Mouse (Mus musculus): ENCODE results near the gene Mgat5. TPM values are rescaled to one million over a fixed set of nuclear protein-coding genes. Genes with fewer than 3 reads are reported as not detected.

The Mgat5 gene
- polyA plus RNA-seq, 1 experiment from 2014 or later: 13.1 TPM

DNA sequence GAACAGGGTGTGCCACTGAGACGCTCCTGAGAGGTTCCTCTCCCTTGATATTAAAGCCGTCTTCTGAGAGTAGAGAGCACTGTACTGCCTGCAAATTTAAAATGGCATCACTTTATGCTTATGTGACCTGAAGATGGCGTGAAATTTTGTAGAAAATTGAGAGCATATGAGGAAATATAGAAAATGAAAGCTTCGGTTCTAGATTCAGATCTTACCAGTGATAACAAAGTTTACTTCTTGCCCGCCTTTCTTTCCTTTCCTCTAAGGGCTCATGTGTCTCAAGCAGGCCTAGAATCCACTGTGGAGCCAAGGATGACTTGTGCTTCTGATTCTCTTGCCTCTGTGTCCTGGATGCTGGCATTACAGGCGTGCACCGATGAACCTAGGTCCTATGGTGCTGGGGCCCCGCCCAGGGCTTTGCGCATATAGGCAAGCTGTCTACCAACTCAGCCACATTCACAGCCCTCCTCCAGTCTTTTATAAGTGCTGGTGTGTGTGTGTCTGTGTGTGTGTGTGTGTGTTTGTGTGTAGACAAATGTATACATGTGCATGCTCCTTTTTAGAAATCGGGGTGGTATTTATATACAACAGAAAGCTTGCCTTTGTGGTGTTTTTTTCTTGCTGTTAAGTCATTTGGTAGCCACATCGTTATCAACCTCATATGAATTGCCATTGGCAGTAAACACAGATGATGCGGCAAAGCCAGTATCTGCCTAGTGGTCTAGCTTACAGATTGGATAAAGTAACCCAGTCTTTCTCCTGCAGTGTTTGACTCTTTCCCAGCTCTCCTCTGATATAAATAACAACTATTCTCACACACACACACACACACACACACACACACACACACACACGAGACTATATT is 111.2 kb downstream of the Mgat5 start:
- no peak for ATAC-seq
- H3K9ac ChIP-seq (ENCODE audit: low read depth, low read length): no peak overlapping the region
- no peak overlapping the region for H3K27ac ChIP-seq (ENCODE audit: low read depth, low read length)
- no peak overlapping the region for H3K4me2 ChIP-seq (ENCODE audit: low read length)
- no peak overlapping the region for H3K4me3 ChIP-seq (ENCODE audit: low read length)
- no peaks in the 10 kb centered on the region for H3K27me3 ChIP-seq (replicated peaks; ENCODE audit: control insufficient read depth, insufficient read depth, low read length)
- WGBS: 85% methylated on average over 13 of the region's 13 CpGs
- H3K36me3 ChIP-seq (ENCODE audit: control insufficient read depth, insufficient read depth, low read length): no peaks in the 10 kb centered on the region
- H3K9me3 ChIP-seq (ENCODE audit: control insufficient read depth, low read length): no peaks in the 10 kb centered on the region
- H3K4me1 ChIP-seq (ENCODE audit: control insufficient read depth, insufficient read depth, low read depth, low read length): peaks cover 7% of the 10 kb centered on the region; the same call in 1 of the 2 replicates

DNA sequence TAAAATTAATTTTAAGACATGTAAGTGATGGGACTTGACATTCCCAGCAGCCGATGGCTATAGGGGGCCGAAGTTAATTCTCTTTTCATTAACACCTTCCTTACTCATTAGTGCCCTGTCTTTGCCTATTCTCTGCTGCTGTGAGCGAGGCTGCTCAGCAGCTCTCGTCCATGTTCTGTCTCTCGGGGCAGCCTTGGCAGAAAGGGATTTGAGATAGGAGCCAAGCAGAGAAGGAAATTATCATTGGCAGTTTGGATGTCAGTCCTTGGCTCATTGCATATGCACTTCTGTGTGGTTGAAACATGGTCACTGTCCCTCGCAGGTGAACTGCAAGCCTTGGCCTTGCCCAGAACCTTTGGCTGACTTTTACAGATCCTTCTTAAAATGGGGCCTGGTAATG is 111.8 kb downstream of the Mgat5 start:
- Histone ChIP-seq H3K4me1 (ENCODE audit: control insufficient read depth, insufficient read depth, low read depth, low read length) (peaks cover 7% of the 10 kb centered on the region; the same call in 1 of the 2 replicates), H3K9me3 (ENCODE audit: control insufficient read depth, low read length) (no peaks in the 10 kb centered on the region), H3K27me3 (replicated peaks; ENCODE audit: control insufficient read depth, insufficient read depth, low read length) (no peaks in the 10 kb centered on the region), H3K27ac (ENCODE audit: low read depth, low read length) (no peak overlapping the region), H3K9ac (ENCODE audit: low read depth, low read length) (no peak overlapping the region), H3K4me2 (ENCODE audit: low read length) (no peak overlapping the region), H3K36me3 (ENCODE audit: control insufficient read depth, insufficient read depth, low read length) (no peaks in the 10 kb centered on the region), H3K4me3 (ENCODE audit: low read length) (no peak overlapping the region)
- WGBS: 45% methylated on average over 6 of the region's 6 CpGs
- ATAC-seq: peak; percentile 37; the same call in 1 of the 2 replicates

DNA sequence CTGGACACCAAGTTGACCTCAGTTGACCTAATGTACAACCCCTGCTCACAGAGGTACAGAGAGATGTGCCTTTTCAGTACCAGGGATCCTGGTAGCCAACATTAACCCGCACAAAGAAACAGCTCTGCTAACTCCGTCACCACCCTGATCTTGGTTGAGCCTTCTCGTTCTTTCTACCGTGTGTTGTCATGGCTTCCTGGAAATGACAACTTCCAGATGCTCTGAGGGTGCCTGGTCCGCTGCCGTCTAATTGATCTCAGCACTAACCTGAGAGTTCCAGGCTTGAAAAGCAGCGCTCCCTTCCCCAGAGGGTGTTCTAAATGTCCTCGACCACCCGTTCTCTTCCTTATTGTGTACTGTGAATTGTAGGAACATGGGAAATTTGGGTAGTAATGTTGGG is 112.7 kb downstream of the Mgat5 start:
- WGBS: 77% methylated on average over 9 of the region's 9 CpGs
- H3K27ac ChIP-seq (ENCODE audit: low read depth, low read length): no peak overlapping the region
- no peaks in the 10 kb centered on the region for H3K27me3 ChIP-seq (replicated peaks; ENCODE audit: control insufficient read depth, insufficient read depth, low read length)
- H3K4me3 ChIP-seq (ENCODE audit: low read length): no peak overlapping the region
- no peaks in the 10 kb centered on the region for H3K36me3 ChIP-seq (ENCODE audit: control insufficient read depth, insufficient read depth, low read length)
- no peak for ATAC-seq
- H3K9ac ChIP-seq (ENCODE audit: low read depth, low read length): no peak overlapping the region
- H3K4me2 ChIP-seq (ENCODE audit: low read length): no peak overlapping the region
- H3K4me1 ChIP-seq (ENCODE audit: control insufficient read depth, insufficient read depth, low read depth, low read length): peaks cover 7% of the 10 kb centered on the region; the same call in 1 of the 2 replicates
- no peaks in the 10 kb centered on the region for H3K9me3 ChIP-seq (ENCODE audit: control insufficient read depth, low read length)

DNA sequence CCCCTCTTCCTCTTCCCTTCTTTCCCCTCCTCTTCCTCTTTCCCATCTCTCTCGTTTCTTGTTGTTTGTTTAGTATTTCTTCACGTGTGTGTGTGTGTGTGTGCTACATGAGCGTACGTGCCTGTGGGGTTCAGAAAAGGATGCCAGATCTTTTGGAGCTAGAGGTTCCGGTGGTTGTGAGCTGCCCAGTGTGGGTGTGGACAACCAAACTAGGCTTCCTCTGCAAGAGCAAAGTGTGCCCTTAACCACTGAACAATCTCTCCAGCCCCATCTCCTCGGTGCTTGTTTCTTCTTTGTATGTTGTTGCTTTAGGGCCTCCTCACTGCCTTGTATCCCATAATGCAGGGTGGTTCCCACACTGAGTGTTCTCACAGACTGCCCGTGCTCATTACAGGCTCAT is 113.7 kb downstream of the Mgat5 start:
- no peaks in the 10 kb centered on the region for H3K27me3 ChIP-seq (replicated peaks; ENCODE audit: control insufficient read depth, insufficient read depth, low read length)
- 90% methylated on average over 7 of the region's 7 CpGs for WGBS
- peaks cover 6% of the 10 kb centered on the region; the same call in 1 of the 2 replicates for H3K4me1 ChIP-seq (ENCODE audit: control insufficient read depth, insufficient read depth, low read depth, low read length)

DNA sequence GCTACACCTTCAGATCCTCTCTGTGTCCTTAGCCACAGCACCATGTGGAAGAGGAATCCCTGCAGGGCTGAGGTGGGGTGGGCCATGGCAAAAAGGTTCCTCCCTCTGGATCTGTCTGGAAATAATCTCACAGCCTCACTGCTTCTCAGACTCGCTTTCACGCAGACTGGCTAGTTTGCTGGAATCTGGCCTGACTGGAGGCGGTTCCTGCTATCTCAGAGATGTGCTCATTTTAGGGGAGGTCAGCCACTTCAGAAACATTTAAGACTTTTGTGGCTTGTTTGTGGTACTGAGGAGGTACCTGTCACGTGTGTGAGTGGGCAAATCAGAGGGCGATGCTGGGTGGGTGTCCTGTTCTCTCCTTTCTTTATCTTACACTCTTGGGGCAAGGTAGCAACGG is 115.0 kb downstream of the Mgat5 start:
- no peak for ATAC-seq
- no peaks in the 10 kb centered on the region for H3K27me3 ChIP-seq (replicated peaks; ENCODE audit: control insufficient read depth, insufficient read depth, low read length)
- H3K9ac ChIP-seq (ENCODE audit: low read depth, low read length): no peak overlapping the region
- no peak overlapping the region for H3K4me2 ChIP-seq (ENCODE audit: low read length)
- no peaks in the 10 kb centered on the region for H3K36me3 ChIP-seq (ENCODE audit: control insufficient read depth, insufficient read depth, low read length)
- H3K4me1 ChIP-seq (ENCODE audit: control insufficient read depth, insufficient read depth, low read depth, low read length): peaks cover 2% of the 10 kb centered on the region; the same call in 1 of the 2 replicates
- H3K4me3 ChIP-seq (ENCODE audit: low read length): no peak overlapping the region
- no peaks in the 10 kb centered on the region for H3K9me3 ChIP-seq (ENCODE audit: control insufficient read depth, low read length)
- WGBS: 89% methylated on average over 6 of the region's 6 CpGs
- H3K27ac ChIP-seq (ENCODE audit: low read depth, low read length): no peak overlapping the region

More for the DNA sequence above, 113.7 kb downstream of the Mgat5 start:
- Histone ChIP-seq H3K4me2 (ENCODE audit: low read length) (no peak overlapping the region), H3K9me3 (ENCODE audit: control insufficient read depth, low read length) (no peaks in the 10 kb centered on the region), H3K9ac (ENCODE audit: low read depth, low read length) (no peak overlapping the region), H3K36me3 (ENCODE audit: control insufficient read depth, insufficient read depth, low read length) (no peaks in the 10 kb centered on the region), H3K4me3 (ENCODE audit: low read length) (no peak overlapping the region), H3K27ac (ENCODE audit: low read depth, low read length) (no peak overlapping the region)
- no peak for ATAC-seq

DNA sequence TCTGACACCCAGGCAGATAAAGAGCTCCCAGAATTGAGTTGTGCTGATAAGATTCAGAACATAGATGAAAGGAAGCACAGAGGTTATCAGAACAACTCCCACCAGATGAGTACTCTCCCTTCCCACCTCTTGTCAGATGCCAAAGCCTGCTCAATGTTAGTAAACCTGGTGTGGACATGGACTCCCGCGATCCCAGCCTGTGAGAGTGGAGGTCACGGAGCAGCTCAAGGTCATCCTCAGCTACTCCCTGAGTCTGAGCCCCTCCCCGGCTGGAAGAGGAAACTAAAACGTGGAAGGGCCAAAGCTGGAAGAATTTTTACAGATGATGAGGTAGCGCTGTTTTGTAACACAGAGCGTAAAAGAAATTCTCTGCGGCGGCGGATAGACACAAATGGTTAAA is 116.1 kb downstream of the Mgat5 start:
- 90% methylated on average over 10 of the region's 10 CpGs for WGBS
- Histone ChIP-seq H3K9ac (ENCODE audit: low read depth, low read length) (no peak overlapping the region), H3K4me1 (ENCODE audit: control insufficient read depth, insufficient read depth, low read depth, low read length) (peaks cover 6% of the 10 kb centered on the region), H3K4me3 (ENCODE audit: low read length) (no peak overlapping the region), H3K4me2 (ENCODE audit: low read length) (no peak overlapping the region), H3K36me3 (ENCODE audit: control insufficient read depth, insufficient read depth, low read length) (no peaks in the 10 kb centered on the region), H3K27me3 (replicated peaks; ENCODE audit: control insufficient read depth, insufficient read depth, low read length) (no peaks in the 10 kb centered on the region), H3K9me3 (ENCODE audit: control insufficient read depth, low read length) (no peaks in the 10 kb centered on the region), H3K27ac (ENCODE audit: low read depth, low read length) (no peak overlapping the region)
- no peak for ATAC-seq

DNA sequence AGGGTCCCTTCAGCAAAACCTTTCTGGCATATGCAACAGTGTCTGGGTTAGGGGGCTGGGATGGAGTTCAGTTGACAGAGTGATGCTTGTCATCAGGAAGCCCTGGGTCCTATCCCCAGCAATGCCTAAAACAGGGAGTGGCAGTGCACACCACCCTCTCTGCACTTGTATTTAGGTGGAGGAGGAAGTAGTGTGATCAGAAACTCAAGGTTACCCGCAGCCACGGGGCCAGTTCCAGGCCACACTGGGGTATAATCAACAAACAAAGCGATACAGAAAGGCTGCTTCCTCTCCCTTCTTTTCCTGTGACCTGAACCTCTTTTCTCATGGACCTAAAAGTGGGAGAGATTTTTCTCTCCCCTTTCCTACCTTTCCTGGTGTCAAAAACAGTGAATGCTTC is 116.8 kb downstream of the Mgat5 start:
- ATAC-seq: no peak
- Histone ChIP-seq H3K9me3 (ENCODE audit: control insufficient read depth, low read length) (no peaks in the 10 kb centered on the region), H3K27ac (ENCODE audit: low read depth, low read length) (no peak overlapping the region), H3K4me3 (ENCODE audit: low read length) (no peak overlapping the region), H3K4me2 (ENCODE audit: low read length) (no peak overlapping the region), H3K27me3 (replicated peaks; ENCODE audit: control insufficient read depth, insufficient read depth, low read length) (no peaks in the 10 kb centered on the region), H3K4me1 (ENCODE audit: control insufficient read depth, insufficient read depth, low read depth, low read length) (peaks cover 6% of the 10 kb centered on the region), H3K9ac (ENCODE audit: low read depth, low read length) (no peak overlapping the region), H3K36me3 (ENCODE audit: control insufficient read depth, insufficient read depth, low read length) (no peaks in the 10 kb centered on the region)
- 75% methylated on average over 3 of the region's 3 CpGs for WGBS

DNA sequence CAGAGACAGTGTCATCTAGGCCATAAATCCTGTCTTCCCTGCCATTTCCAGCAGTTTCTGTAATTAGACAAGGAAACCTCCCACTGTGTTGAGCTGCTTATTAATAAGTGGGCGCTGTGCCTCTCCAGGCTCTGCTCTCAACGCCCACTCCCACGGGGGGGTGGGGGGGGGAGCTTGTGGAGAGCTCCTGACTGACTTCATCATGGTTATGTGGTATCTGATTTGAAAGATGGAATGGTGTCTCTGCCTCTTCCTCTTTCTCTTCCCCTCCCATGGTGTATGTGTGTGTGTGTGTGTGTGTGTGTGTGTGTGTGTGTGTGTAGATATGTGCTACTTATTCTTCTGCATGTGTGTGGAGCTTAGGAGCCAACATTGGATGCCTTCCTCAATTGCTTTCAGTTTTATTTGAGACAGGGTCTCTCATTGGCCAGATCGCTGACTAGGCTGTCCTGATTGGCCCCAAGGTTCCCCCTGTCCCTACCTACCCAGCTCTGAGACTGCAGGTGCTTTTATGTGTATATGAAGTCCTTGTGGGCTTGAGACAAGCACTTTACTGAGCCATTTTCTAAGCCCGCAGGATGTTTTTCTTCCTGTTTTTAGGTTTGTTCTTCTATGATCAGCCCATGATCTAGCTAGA is 117.5 kb downstream of the Mgat5 start:
- Histone ChIP-seq H3K4me3 (ENCODE audit: low read length) (no peak overlapping the region), H3K4me1 (ENCODE audit: control insufficient read depth, insufficient read depth, low read depth, low read length) (peaks cover 5% of the 10 kb centered on the region), H3K9me3 (ENCODE audit: control insufficient read depth, low read length) (no peaks in the 10 kb centered on the region), H3K27ac (ENCODE audit: low read depth, low read length) (no peak overlapping the region), H3K27me3 (replicated peaks; ENCODE audit: control insufficient read depth, insufficient read depth, low read length) (no peaks in the 10 kb centered on the region), H3K4me2 (ENCODE audit: low read length) (no peak overlapping the region), H3K9ac (ENCODE audit: low read depth, low read length) (no peak overlapping the region), H3K36me3 (ENCODE audit: control insufficient read depth, insufficient read depth, low read length) (no peaks in the 10 kb centered on the region)
- 48% methylated on average over 5 of the region's 5 CpGs for WGBS
- peak; percentile 46; the same call in 1 of the 2 replicates for ATAC-seq

DNA sequence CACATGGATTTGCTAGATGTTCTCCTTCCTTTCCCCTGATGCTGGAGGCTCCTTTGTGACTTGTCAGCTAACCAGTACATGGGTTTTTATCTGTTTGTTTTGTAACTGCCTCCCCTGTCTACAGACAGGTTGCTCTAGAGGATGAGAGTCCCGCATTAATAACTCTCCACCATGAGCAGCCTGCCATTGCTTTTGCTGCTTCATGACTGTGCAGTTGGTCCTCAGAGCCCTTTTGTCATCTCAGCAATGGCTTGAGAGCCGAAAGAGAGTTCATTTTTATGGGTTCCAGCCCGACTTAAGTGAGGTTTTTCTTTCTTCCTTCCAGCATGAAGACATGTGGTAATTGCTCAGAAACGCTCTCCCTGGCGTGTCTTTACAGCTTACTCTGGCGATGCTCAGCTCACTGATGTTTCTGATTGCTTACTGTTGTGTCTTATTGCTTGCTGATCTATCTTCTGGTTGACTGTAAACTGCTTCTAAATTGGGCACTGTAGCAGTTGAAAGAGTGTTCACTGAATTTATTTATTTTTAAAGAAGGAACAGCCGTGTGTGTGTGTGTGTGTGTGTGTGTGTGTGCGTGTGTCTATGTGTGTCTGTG is 120.9 kb downstream of the Mgat5 start:
- no peak overlapping the region for H3K4me3 ChIP-seq (ENCODE audit: low read length)
- H3K27me3 ChIP-seq (replicated peaks; ENCODE audit: control insufficient read depth, insufficient read depth, low read length): no peaks in the 10 kb centered on the region
- peaks cover 7% of the 10 kb centered on the region for H3K4me1 ChIP-seq (ENCODE audit: control insufficient read depth, insufficient read depth, low read depth, low read length)
- ATAC-seq: peak; percentile 22; the same call in 1 of the 2 replicates
- WGBS: 57% methylated on average over 8 of the region's 8 CpGs
- no peak overlapping the region for H3K4me2 ChIP-seq (ENCODE audit: low read length)
- no peak overlapping the region for H3K9ac ChIP-seq (ENCODE audit: low read depth, low read length)
- no peaks in the 10 kb centered on the region for H3K9me3 ChIP-seq (ENCODE audit: control insufficient read depth, low read length)
- peak overlapping the region; percentile 63 for H3K27ac ChIP-seq (ENCODE audit: low read depth, low read length)
- no peaks in the 10 kb centered on the region for H3K36me3 ChIP-seq (ENCODE audit: control insufficient read depth, insufficient read depth, low read length)
